Mouse (Mus musculus) Muller cell, postnatal 12 days (primary cell): ENCODE results near the gene Papss2.
"Not testable (repeated sequence)": the region's sequence is repeated elsewhere in the genome, so short reads cannot be mapped to it uniquely, and the experiment has no call there.

ENCODE experiments used
- DNase-seq: peaks from one replicate; pipeline ENCODE4 v3.0.0-alpha.2; 2015; ENCODE audit errors: inconsistent ontology term

Papss2 gene

DNA sequence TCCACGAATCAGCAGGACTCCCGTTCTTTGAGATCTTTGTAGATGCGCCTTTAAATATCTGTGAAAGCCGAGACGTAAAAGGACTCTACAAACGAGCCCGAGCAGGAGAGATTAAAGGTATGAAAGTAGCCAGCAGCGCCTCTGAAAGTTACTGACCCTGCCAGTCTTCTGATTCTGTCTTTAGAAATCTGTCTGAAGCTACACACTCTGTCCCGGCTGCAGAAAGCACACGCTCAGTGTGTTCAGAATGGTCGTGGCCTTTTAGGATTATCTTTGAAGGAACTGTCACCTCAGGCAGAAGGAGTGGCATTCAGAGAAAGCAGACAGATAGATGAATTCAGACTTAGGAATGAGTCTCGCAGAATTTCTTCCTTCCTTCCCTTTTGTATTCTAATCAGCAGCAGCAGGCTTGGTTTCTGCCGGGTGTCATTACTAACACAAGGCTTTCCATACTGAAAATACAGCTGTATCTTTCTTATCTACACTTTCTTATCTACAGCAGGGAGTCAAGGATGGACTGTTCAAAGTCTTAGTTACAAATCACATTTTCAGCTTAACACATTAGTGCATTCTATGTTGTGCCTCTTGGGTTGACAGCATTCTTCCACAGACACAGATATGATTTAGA lies 42.8 kb downstream of the Papss2 start:
- no peak for DNase-seq

DNA sequence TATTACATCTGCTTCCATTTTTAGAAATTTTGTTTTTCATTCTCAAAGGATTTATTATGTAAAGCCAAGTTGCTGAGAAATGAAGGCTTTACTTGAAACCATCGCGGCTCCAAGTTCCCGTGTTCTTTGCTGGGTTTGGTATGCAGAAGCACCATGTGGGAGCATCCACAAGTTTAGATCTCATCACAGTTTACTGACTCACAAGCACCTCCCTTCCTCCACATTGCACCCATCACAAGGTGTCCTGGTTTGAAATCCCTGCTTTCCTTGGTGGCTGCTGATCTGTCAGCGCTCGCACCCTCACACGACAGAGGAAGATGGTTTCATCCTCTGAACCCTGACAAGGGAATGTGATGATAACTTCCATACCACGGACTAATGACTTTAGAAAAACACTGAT lies 45.9 kb downstream of the Papss2 start:
- no peak for DNase-seq

DNA sequence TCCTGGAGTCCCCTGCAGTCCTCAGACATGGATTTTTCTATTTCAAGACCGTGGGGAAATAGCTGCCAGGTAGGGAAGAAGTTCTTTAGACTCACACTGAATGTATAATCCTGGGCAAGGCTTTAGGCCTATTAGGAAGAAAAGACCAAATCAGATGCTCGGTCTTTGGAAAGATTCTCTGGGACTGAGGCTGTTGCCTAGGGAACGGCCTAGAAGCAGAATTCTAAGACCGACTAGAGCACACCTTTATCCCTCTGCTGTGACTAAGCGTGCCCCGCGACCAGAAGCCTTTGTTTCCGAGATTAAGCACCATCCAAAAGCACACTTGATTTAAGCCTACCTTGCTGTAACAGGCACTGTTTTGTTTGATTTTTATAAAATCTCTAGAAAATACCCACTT lies 46.4 kb downstream of the Papss2 start:
- DNase-seq, result no peak

DNA sequence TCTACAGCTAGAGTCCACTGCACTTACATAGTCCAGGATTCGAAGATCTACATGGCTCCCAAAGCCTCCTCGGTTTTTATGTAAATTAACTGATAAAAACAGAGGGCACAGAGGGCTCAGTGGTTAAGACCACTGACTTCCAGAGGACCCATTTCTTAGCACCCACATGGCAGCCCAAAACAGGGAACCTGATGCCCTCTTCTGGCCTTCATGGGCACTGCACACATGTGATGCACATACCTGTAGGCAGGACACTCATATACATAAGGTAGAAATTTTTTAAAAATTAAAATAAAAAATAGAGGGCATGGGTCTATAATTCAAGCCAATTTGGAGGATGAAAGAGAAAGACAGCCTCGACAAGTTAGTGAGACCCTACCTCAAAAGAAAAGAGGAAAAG lies 48.1 kb downstream of the Papss2 start:
- DNase-seq, result no peak

DNA sequence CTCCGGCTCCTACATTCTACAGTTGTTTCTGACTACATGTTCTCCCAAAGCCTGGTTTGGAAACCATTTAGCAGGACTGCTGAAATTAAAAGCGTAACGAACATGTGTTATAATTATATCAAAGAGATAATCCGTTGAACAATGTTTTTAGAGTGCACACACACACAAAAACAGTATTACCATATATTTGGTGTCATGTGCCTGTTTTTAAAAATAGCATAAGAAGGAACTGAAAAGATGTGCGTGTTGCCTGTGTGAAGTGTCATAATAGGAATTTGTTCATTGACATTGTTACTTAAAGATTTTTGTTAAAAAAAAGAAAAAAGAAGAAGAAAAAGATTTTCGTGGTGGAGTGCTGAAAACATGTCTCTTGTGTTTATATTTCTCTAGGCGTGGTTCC lies 50.3 kb downstream of the Papss2 start:
- no peak for DNase-seq

DNA sequence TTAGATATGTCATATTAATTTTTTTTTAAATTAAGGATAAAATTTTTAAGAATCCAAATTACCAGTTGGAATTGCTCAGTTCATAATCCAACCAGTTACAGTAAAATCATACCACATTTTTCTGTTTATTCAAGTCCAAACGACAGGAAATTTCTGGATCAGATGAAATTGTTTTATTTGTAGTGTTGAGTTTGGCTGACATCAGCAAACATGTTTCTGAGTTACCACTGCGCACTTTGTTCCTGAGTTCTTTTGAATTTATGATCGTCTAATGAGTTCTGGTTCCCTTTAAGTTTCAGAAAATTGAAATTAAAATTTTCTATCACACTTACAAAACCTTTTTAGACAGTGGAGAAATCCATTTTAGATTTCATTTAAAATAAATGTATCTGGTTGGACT lies 50.8 kb downstream of the Papss2 start:
- no peak for DNase-seq

DNA sequence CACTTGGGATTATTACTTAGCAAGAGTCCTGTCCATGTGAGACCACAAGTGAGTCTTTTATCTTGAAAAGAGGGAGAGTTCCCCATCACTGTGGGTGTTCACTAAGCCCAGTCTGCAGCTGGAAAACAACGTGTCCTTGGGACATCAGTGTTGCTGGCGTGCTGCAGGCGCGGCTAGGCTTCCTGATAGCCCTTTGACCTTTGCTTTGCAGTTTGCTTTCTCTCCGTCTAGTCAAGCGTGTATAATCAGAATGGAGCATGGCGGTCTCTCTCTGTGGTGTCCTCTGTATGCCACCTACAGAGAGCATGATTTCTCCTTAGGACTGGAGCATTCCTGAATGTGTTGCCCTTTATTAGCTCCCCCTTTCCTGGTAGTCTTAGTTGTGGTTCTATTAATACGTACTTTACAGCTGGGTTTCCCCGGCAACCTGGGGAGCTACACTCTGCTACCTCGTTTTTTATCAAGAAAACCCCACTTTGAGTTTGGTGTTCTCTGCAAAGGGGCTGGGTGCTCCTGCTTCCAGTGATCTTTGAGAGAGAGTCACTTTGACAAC lies 52.5 kb downstream of the Papss2 start:
- DNase-seq, result no peak

DNA sequence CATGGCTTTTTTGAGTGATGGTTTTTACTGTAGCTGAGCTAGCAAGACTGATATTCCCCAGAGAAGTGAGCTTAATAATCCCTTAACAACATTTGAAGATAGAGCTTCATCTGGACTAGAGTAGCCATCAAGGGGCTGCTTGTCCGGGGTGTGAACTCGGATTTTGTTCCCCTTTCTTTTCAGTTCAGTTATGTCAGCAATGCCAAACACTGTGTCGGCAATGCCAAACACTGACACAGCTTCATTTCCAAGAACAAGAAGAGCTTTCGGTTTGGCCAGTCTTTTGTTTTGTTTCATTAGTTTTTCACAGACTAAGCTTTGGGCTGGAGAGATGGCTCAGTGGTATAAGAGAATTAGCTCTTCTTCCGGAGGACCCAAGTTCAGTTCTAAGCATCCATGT lies 55.5 kb downstream of the Papss2 start:
- peak; percentile 7 for DNase-seq

DNA sequence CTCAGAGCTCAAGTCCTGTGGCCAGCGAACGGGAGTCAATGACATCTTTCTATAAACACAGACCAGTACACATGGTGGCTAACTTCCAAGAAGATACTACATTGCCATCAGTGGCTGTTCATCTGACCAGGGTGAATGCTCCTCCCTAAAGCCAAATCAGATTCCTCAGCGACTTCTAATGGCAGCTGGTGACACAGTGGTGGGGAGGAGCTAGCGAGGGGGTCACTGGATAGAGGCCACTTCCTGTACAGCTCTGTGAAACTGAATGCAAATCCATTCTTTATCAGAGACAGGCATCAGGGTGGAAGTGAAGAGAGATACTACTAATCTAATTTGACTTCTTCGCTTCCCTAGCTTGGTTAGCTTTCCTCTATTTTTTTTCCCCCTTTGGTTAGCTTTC lies 57.5 kb downstream of the Papss2 start:
- DNase-seq, result no peak

DNA sequence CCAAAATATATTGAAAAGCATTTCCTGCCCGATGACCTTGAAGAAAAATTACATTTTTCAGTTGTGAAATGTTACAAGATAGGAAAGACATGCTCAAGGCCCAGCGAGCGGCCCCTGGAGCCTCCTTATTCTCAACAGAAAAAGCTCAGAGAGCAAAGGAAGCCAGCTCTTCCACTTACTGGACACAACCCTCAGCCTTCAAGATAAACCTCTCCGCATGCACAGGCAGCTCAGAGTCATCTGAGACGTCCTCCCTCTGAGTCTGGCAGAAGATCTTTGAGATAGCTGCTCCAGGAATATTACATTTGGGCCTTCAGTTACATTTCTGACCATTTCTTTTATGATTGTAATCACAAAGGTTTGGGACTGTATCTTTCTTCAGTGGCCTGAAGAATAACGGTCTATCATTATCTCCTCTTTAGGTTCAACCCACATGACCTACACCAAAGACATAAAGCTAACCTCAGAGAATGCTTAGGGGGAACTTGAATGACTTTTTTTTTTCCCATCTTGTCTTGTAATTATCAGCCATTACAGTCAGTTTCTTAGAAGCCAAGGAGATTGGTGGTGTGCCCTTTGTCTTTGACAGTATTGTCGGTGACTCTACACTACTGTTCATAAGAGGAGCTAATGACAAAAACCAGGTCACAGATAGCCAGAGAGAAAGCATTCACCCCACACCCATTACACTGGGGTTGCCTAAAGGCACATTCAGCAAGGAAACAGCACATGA lies 58.2 kb downstream of the Papss2 start:
- DNase-seq, result no peak

DNA sequence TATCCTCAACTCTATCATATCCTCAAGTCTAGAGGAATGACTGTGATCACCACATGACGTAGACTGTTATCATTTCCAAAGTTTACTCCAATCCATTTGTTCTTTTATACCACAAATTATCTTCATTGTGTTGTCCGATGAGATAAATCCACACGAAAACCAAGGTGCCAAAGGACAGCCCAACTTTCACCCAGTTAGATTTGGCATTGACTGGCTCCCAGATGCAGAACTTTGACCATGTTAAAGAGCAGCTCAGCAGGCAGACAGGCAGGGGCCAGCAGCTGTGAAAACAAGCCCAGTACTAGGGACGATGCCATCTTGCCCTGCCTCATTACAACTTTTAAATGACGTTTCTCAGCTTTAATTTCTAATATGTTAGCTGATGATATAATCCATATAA lies 63.8 kb downstream of the Papss2 start:
- no peak for DNase-seq

DNA sequence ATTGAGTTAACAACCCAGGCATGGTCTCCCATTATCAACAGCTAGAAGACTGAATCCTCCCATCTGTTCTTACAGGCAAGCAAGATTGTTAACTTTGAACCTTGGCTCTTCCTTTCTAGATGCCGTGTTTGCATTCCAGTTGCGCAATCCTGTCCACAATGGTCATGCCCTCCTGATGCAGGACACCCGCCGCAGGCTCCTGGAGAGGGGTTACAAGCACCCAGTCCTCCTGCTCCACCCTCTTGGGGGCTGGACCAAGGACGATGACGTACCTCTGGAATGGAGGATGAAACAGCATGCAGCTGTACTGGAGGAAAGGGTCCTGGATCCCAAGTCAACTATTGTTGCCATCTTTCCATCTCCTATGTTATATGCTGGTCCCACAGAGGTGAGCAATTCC lies 67.3 kb downstream of the Papss2 start:
- DNase-seq, result no peak

DNA sequence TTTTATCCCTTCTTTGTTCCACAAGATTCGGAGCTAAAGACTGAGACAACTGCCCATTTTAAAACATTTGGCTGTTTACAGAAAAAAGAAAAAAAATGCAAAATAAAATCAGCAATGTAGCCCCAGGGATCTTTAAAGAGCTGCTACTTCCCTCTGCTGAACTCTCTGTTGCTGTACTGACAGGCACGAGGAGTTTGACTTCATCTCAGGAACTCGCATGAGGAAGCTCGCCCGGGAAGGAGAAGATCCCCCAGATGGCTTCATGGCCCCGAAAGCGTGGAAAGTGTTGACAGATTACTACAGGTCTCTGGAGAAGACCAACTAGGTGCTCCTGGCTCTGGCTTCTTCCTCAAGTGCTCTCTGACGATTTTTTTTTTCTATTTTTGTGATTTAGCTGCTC lies 69.7 kb downstream of the Papss2 start:
- DNase-seq, result no peak

DNA sequence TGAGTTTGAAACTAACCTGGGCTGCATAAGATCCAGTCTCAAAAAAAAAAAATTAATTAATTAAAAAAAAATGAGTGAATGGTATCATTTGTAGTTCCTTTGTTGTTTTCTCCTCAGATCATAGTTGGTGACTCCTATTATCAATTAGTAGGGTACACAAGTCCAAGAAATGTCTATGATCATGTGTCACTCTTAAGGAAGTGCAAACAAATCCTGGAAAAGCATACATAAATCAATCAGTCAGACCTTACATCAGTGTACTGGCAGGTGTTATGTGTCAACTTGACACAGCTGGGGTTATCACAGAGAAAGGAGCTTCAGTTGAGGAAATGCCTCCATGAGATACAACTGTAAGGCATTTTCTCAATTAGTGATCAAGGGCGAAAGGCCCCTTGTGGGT lies 72.2 kb downstream of the Papss2 start:
- DNase-seq, result not testable (repeated sequence)

DNA sequence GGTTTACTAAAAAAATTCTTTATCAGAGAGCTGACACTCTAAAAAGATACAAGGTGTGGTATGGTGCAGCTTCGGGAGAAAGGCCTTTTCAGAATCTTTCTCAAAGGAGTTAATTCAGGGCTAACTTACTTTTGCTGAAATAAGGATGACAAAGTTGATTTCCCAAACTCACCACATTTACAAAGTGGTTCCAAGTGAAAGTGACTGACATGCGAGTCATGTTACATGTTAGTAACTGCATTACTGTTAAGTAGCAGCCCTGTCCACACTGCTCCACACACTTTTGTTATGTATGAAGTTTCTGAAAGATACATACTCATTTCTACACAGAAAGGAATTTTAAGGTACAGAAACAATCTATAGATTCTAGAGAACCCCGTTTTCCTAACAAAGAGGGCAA lies 80.2 kb downstream of the Papss2 start:
- DNase-seq, result no peak

DNA sequence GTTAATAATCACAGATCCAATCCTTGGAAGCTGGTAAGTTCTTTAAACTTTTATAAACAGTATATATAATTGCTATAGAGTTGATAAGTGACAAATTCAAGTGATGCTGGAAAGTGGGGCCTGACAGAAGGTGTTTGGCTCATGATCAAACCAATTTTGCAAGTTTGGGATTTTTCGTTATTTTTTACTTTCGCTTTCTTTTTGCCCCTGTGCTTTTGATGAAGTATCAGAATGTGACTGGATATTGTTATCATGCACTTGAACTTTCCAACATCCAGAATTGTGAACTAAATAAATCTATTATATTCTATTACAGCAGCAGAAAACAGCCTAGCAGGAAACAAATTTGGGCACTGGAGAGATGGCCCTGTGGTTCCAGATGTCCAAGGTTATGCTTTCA lies 85.3 kb downstream of the Papss2 start:
- no peak for DNase-seq

DNA sequence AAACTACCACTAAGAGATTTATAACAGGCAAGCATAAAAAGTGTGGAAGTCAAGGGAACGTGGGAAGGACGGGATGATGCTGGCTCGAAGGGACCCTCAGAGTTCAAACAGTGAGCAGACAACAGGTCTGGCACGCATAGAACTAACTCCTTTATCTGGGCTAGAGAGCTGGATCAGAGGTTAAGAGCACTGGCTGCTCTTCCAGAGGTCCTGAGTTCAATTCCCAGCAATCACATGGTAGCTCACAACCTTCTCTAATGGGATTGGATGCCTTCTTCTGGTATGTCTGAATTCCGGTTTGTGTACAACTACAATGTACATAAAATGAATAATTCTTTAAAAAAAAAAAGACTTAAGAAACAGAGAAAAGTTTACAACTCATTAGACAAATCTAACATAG lies 87.5 kb downstream of the Papss2 start:
- no peak for DNase-seq

DNA sequence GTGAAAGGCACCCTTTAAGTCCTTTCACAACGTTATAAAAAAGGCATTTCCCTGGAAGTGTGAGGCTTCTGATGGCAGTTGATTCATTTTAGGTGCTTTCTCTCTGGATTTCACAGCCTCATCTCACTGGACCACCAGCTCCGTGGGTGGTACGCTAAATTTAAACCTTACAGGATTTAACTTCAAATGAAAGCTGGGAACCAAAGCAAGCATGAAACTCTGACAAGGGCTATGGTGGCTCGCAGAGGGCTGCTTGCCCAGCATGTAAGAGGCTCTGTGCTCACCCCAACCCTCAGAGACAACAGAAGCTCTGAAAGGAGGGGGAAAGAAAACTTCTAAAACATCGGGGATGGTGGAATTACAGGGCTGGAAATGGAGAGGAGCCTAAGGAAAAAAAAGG lies 92.1 kb downstream of the Papss2 start:
- no peak for DNase-seq

DNA sequence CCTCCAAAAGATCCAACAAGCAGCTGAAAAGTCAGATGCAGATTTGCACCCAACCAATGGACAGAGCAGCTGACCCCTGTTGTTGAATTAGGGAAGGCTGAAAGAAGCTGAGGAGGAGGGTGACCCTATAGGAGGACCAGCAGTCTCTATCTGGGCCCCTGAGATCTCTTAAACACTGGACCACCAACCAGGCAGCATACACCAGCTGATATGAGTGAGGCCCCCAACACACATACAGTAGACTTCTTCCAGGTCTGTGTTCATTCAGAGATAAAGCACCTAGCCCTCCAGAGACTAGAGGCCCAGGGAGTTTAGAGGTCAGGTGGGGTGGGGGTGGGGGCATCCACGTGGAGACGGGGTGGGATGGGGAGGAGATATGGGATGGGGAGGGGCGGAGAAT lies 92.6 kb downstream of the Papss2 start:
- not testable (repeated sequence) for DNase-seq

DNA sequence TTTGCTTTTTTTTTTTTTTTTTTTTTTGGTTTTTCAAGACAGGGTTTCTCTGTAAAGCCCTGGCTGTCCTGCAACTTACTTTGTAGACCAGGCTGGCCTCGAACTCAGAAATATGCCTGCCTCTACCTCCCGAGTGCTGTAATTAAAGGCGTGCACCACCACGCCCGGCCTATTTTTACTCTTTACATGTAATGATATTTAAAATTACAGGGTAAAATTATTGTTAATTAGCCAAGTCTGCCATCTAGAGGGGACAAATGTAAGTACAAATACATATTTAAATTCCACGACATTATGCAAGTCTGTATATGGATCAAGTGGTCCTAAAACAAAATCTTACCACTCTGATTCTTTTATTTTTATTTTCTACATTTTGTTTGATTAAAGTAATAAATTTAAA lies 94.1 kb downstream of the Papss2 start:
- DNase-seq, result peak; percentile 19

DNA sequence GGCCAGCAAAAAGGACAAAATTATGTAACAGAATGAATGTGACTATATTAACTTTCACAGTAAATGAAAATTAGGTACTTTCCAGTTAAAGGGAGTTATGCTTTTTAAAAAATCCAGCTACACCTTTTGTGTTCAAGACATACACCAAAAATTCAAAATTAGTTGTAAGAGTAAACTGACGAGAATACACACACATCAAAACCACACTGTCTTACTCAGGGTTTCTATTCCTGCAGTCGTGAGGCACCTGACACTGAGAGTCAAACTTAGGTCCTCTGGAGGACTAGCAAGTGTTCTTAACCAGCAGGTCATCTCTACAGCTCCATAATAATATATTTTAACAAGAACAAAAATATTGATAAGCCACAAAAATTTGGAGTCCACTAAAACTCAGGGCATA lies 101.1 kb downstream of the Papss2 start:
- no peak for DNase-seq

DNA sequence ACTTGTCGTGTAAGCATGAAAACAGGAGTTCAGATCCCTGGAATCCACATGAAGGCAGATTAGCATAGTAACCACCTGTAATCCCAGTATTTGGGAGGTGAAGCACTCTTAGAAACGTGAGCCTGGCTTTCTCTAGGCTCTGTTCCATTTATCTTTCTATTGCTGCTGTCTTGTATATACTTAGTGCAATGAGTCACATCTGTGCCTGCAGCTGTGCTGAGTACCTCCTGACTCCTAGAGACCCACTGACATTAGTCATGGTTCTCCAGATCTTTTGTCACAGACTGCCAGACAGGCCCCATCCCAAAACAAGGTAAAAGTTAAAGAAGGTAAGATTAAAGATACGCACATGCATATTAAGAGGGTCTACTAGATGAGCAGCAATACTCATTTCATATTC lies 106.6 kb downstream of the Papss2 start:
- no peak for DNase-seq

DNA sequence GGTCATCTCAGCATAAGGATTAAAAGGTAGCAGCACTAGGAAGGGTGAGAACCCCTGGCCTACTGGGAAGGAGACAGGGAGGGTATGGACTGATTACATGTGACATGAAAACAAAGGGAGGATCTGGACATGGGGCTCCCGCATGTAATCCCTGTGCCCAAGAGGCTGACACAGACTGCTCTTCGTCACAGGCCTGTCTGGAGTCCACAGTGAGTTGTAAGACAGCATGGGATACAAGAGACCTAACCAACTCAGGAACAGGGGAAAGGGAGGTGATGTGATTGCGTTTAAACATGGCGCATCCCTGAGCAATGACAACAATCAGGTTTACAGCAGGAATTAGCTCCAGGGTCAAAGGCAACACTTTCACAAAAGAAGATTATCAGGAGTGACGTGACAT lies 113.4 kb downstream of the Papss2 start:
- no peak for DNase-seq

DNA sequence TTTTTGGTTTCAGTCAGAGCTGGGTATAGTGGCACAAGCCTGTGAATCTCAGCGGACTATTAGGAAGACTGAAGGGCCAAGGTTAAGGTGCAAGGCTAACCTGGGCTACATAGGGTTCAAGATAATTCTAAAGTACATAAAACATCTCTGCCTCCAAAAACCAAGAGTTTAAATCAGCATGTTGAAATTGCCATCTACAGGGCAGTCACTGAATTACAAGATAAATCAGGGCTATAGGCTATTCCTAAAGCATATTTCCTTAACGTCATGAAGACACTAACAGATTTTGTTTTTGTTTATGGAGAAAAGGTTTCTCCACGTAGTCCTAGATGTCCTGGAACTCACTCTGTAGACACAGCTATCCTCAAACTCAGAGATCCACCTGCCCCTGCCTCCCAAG lies 114.7 kb downstream of the Papss2 start:
- DNase-seq, result no peak
